Mouse (Mus musculus) lung, adult 2 months (tissue): Measurements from ENCODE around the gene Hoxd9. TPM values are rescaled to one million over a fixed set of nuclear protein-coding genes. Genes with fewer than 3 reads are reported as not detected.

Experiments used
- DNase-seq: peaks from one replicate; pipeline ENCODE4 v3.0.0; 2022
- H3K4me1 ChIP-seq: fragments of 200-500 bp; 2 replicates; pipeline ENCODE4 v1.6.1; 2011; ENCODE audit warnings: low read length; ENCODE audit not compliant: control insufficient read depth, insufficient read depth
- H3K4me3 ChIP-seq: fragments of 200-500 bp; replicated peaks from 2 replicates; pipeline ENCODE3; 2011; ENCODE audit warnings: low read depth, mild to moderate bottlenecking, control low read depth, low read length; ENCODE audit errors: extremely low read depth
- CTCF ChIP-seq: fragments of 200-500 bp; IDR thresholded peaks from 2 replicates; pipeline ENCODE4 v1.5.1; 2011; ENCODE audit warnings: mild to moderate bottlenecking, low read length, control low read depth; ENCODE audit not compliant: insufficient read depth
- POLR2A ChIP-seq: fragments of 200-500 bp; IDR thresholded peaks from 2 replicates; pipeline ENCODE4 v1.6.1; 2011; ENCODE audit warnings: low read depth, mild to moderate bottlenecking, control low read depth, low read length, borderline replicate concordance; ENCODE audit errors: extremely low read depth
- WGBS: fragments of 180-500 bp; shearing (Covaris S2); methylation state at CpG from one replicate; pipeline ENCODE4 v1.1.7; 2018; 5-methylcytosine and 5-hydroxymethylcytosine counted together
- polyA plus RNA-seq: library from polyadenylated mRNA; depleted of rRNA; stranded (reverse); fragments of >200 nt; gene quantifications from 2 replicates; pipeline ENCODE4 v1.2.3, GENCODE M21; 2012

Gene Hoxd9
- polyA plus RNA-seq, 1 experiment: 0.75 TPM

- Histone ChIP-seq H3K4me3 (no peak overlapping the region), H3K4me1 (no peaks in the 10 kb centered on the region)
- no peak for TF ChIP-seq CTCF
- TF ChIP-seq POLR2A: no peak
- WGBS: 13% methylated on average over 5 of the region's 5 CpGs
- no peak for DNase-seq
Observed at GRCm38 (mm10) chr2:74709465-74710419, 12.2 kb downstream of the Hoxd9 start.

GRCm38 (mm10) chr2:74710929-74711543, 13.5 kb downstream of the Hoxd9 start:
- no peaks in the 10 kb centered on the region for H3K4me1 ChIP-seq
- WGBS: 5% methylated on average over 16 of the region's 16 CpGs
- no peak for DNase-seq
- no peak overlapping the region for H3K4me3 ChIP-seq
- TF ChIP-seq CTCF (no peak), POLR2A (no peak)

GRCm38 (mm10) chr2:74711721-74712621, 14.4 kb downstream of the Hoxd9 start, which contains the start of the genes Hoxd3 and Hoxd4:
Hoxd3 (plus strand) TSS chr2:74711927.
Hoxd4 (plus strand) TSS chr2:74711929.
- no peak within 1 kb of the TSS for H3K4me3 ChIP-seq
- TF ChIP-seq POLR2A (no peak), CTCF (no peak)
- DNase-seq: no peak
- no peaks in the 10 kb centered on the region for H3K4me1 ChIP-seq
- 3% methylated on average over 65 of the region's 65 CpGs for WGBS

- TF ChIP-seq CTCF (no peak), POLR2A (no peak)
- H3K4me3 ChIP-seq: no peak overlapping the region
- WGBS: 11% methylated on average over 19 of the region's 19 CpGs
- no peaks in the 10 kb centered on the region for H3K4me1 ChIP-seq
- no peak for DNase-seq
Observed at GRCm38 (mm10) chr2:74713239-74714150, 16.0 kb downstream of the Hoxd9 start.

GRCm38 (mm10) chr2:74714156-74714789, 16.7 kb downstream of the Hoxd9 start:
- Histone ChIP-seq H3K4me3 (no peak overlapping the region), H3K4me1 (no peaks in the 10 kb centered on the region)
- 16% methylated on average over 18 of the region's 18 CpGs for WGBS
- TF ChIP-seq POLR2A (no peak), CTCF (no peak)
- no peak for DNase-seq

GRCm38 (mm10) chr2:74714881-74715280, 17.4 kb downstream of the Hoxd9 start:
- no peaks in the 10 kb centered on the region for H3K4me1 ChIP-seq
- H3K4me3 ChIP-seq: no peak overlapping the region
- TF ChIP-seq POLR2A: no peak
- no peak for TF ChIP-seq CTCF
- DNase-seq: no peak
- WGBS: 4% methylated on average over 14 of the region's 14 CpGs

GRCm38 (mm10) chr2:74715504-74716241, 18.1 kb downstream of the Hoxd9 start:
- DNase-seq: peak; percentile 70
- 5% methylated on average over 26 of the region's 26 CpGs for WGBS
- Histone ChIP-seq H3K4me1 (no peaks in the 10 kb centered on the region), H3K4me3 (peak overlapping the region; percentile 18)
- TF ChIP-seq CTCF: peak; percentile 84
- TF ChIP-seq POLR2A: no peak
